Mouse (Mus musculus) heart, adult 2 months (tissue): ENCODE results near the gene Borcs5.

Source experiments
- CTCF ChIP-seq: fragments of 200-600 bp; IDR thresholded peaks from 2 replicates; pipeline ENCODE4 v1.8.1; 2022; ENCODE audit warnings: antibody characterized with exemption, mild to moderate bottlenecking, moderate library complexity
- EP300 ChIP-seq: fragments of 200-500 bp; IDR thresholded peaks from 2 replicates; pipeline ENCODE4 v1.6.1; 2011; ENCODE audit warnings: low read depth, low read length, control low read depth; ENCODE audit not compliant: insufficient read depth
- POLR2A ChIP-seq: fragments of 200-500 bp; IDR thresholded peaks from 2 replicates; pipeline ENCODE4 v1.6.1; 2011; ENCODE audit warnings: mild to moderate bottlenecking, low read depth, low read length, control low read depth; ENCODE audit not compliant: insufficient read depth

DNA sequence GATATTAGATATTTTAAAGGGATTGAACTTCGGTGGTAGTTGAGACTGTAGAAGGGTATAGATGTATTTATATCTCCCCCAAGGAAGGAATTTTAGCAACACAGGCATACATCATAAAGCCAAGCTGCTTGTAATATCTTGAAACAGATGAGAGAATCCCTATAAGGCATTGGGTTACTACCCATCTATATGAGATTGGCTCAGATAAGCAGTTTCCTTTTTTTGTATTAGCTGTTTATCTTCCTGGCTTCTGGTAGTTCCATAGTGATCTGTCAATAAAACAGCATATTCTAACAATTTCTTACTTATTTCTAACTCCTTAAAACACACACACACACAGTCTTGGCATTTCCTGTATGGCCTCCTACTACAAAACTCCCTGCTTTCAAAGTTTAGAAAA lies 590 bp downstream of the Borcs5 start:
- TF ChIP-seq CTCF (no peak), EP300 (no peak), POLR2A (no peak)
